Mouse (Mus musculus) liver, adult 2 months (tissue): ENCODE data around the gene Col4a2.

Experiments used
- CTCF ChIP-seq: fragments of 200-500 bp; IDR thresholded peaks from 2 replicates; pipeline ENCODE4 v1.5.1; 2011; ENCODE audit warnings: low read depth, low read length, control low read depth
- POLR2A ChIP-seq: fragments of 200-500 bp; IDR thresholded peaks from 2 replicates; pipeline ENCODE4 v1.6.1; 2011; ENCODE audit warnings: low read length, control low read depth; ENCODE audit not compliant: insufficient read depth; ENCODE audit errors: extremely low read depth

GRCm38 (mm10) chr8:11464707-11464964, 152.0 kb downstream of the Col4a2 start:
- TF ChIP-seq CTCF, result no peak
- TF ChIP-seq POLR2A, result no peak
